Mouse (Mus musculus): ENCODE measurements around the gene Cryab.

GRCm38 (mm10) chr9:50718878-50719277 is 32.2 kb upstream of the Cryab start:
- TF ChIP-seq POLR2A (IDR thresholded peaks at IDR 0.05; ENCODE audit: control insufficient read depth in 1 of 2, insufficient read depth in 1 of 2, low read depth in 1 of 2, low read length in 2 of 2, poor library complexity in 1 of 2) = no peak
- TF ChIP-seq CTCF (IDR thresholded peaks at IDR 0.05 in 2 of 3, conservative IDR thresholded peaks at IDR 0.05 in 1 of 3; ENCODE audit: control insufficient read depth in 1 of 3, insufficient read depth in 1 of 3, low read depth in 2 of 3, low read length in 3 of 3, poor library complexity in 1 of 3, severe bottlenecking in 1 of 3) = no peak
- TF ChIP-seq GATA1 (IDR thresholded peaks at IDR 0.05; ENCODE audit: low read depth, low read length) = no peak
- TF ChIP-seq EP300 (IDR thresholded peaks at IDR 0.05; ENCODE audit: low read depth in 1 of 2, low read length in 2 of 2) = no peak
- TF ChIP-seq RAD21 (IDR thresholded peaks at IDR 0.05; ENCODE audit: low read depth, low read length) = no peak
- no peak for TF ChIP-seq MYB (IDR thresholded peaks at IDR 0.05; ENCODE audit: low read depth, low read length)
- no peak for TF ChIP-seq USF2 (IDR thresholded peaks at IDR 0.05; ENCODE audit: borderline replicate concordance in 1 of 2, insufficient read depth in 1 of 2, low read depth in 1 of 2, low read length in 2 of 2)
- no peak for TF ChIP-seq MXI1 (IDR thresholded peaks at IDR 0.05; ENCODE audit: low read depth, low read length)
- no peak for TF ChIP-seq HCFC1 (IDR thresholded peaks at IDR 0.05; ENCODE audit: low read depth, low read length)
- TF ChIP-seq GABPA (IDR thresholded peaks at IDR 0.05; ENCODE audit: low read depth, low read length) = no peak
- TF ChIP-seq MEF2A (IDR thresholded peaks at IDR 0.05; ENCODE audit: extremely low read depth, insufficient replicate concordance, low read depth, low read length, poor library complexity, severe bottlenecking) = no peak
- no peak for TF ChIP-seq BHLHE40 (IDR thresholded peaks at IDR 0.05; ENCODE audit: borderline replicate concordance, low read depth, low read length)
- TF ChIP-seq TBP (IDR thresholded peaks at IDR 0.05; ENCODE audit: low read depth, low read length) = no peak
- no peak for TF ChIP-seq USF1 (IDR thresholded peaks at IDR 0.05; ENCODE audit: low read depth, low read length)
